Mouse (Mus musculus) bone marrow macrophage, adult 2 months (primary cell): Measurements from ENCODE around the gene Panx3.

ENCODE experiments used
- CTCF ChIP-seq: IDR thresholded peaks from 2 replicates; pipeline ENCODE4 v1.5.1; 2012; ENCODE audit warnings: low read depth, mild to moderate bottlenecking, low read length, moderate library complexity
- POLR2A ChIP-seq: IDR thresholded peaks from 2 replicates; pipeline ENCODE4 v1.6.1; 2012; ENCODE audit warnings: mild to moderate bottlenecking, low read depth, low read length, borderline replicate concordance

- TF ChIP-seq POLR2A (no peak), CTCF (no peak)
Measured at GRCm38 (mm10) chr9:37646246-37646645, 22.8 kb downstream of the Panx3 start.
